Mouse (Mus musculus) testis, adult 2 months (tissue): ENCODE results near the gene Rab6a.

Experiments used
- CTCF ChIP-seq: fragments of 200-500 bp; IDR thresholded peaks from 2 replicates; pipeline ENCODE4 v1.5.1; 2012; ENCODE audit warnings: low read depth, mild to moderate bottlenecking, inconsistent platforms, low read length, moderate library complexity; ENCODE audit not compliant: control insufficient read depth, insufficient read depth, insufficient replicate concordance
- POLR2A ChIP-seq: fragments of 200-500 bp; IDR thresholded peaks from 2 replicates; pipeline ENCODE4 v1.6.1; 2012; ENCODE audit warnings: low read depth, mild to moderate bottlenecking, inconsistent platforms, low read length, moderate library complexity; ENCODE audit not compliant: control insufficient read depth

GRCm38 (mm10) chr7:100678948-100679880, 72.0 kb downstream of the Rab6a start:
- no peak for TF ChIP-seq CTCF
- TF ChIP-seq POLR2A = no peak
